Mouse (Mus musculus) brain, adult 2 months (tissue): ENCODE data around the gene Rfx7.
"Not testable (repeated sequence)": the region's sequence is repeated elsewhere in the genome, so short reads cannot be mapped to it uniquely, and the experiment has no call there.

Experiments
- DNase-seq: peaks from one replicate; pipeline ENCODE4 v3.0.0; 2011; ENCODE audit warnings: low read depth, low spot score

Rfx7 gene

GRCm38 (mm10) chr9:72663534-72663918, 131.5 kb downstream of the Rfx7 start:
- no peak for DNase-seq

DNA sequence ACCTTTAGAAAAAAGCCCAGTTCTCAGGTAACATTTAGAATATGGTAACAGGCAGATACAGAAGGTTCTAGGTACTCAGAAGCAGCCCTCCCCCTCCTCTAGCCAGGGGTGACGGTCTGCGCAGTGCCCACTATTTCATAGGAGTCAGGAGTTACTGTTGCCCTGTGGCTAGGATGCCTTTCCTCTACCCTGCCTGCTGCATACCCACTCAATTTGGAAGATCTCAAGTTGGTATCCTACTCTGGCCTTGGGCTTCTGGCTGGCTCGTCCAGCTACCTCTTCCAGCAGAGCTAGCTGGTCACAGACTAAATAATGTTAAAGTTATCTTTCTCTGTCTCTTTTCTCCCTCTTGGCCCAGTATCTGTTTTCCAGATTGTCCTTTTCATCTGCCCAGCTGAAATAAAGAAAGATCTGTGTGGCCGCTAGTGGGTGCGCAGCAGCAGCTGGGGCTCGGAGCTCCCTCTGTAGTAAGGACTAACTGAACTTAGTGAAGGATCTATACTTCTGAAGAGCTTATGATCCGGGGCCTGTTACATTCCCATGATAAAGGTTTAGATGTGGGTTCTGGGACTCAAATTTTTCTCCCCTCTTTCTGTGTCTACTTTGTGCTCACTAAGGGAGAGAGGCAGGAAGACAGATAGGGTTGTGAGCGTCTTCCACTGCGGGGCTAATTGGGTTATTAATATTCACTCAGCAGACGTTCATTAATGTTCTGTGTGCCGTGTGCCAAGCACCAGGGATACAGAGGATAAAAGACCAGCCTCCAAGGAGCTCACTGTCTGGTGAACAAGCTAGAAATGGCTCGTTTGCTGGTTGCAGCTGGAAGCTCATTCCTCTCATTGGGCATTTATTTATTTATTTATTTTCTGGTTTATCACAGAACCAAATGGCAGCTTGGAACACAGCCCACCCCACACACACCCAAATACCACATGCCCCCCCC, 132.6 kb downstream of the Rfx7 start:
- peak; percentile 56 for DNase-seq

GRCm38 (mm10) chr9:72665517-72665916, 133.5 kb downstream of the Rfx7 start:
- DNase-seq, result no peak

GRCm38 (mm10) chr9:72666352-72667021, 134.4 kb downstream of the Rfx7 start:
- DNase-seq, result not testable (repeated sequence)

DNA sequence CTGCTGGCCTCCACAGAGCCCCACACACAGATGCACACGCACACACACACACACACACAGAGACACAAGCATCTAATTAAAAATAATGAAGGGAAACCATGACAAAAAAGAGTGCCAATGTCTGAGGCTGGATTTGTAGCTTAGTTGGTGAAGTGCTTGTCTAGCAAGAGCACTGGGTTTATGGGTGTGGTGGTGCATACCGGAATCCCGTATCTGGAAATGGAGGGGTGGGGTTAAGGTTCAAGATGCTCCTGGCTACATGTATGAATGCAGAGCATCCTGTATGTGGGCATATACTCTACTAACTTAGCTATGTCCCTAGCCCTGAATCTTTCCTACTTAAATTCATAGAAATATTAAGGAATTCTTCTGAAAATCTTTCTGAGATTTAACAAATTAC, 135.1 kb downstream of the Rfx7 start:
- no peak for DNase-seq

GRCm38 (mm10) chr9:72669383-72669782, 137.3 kb downstream of the Rfx7 start:
- no peak for DNase-seq

DNA sequence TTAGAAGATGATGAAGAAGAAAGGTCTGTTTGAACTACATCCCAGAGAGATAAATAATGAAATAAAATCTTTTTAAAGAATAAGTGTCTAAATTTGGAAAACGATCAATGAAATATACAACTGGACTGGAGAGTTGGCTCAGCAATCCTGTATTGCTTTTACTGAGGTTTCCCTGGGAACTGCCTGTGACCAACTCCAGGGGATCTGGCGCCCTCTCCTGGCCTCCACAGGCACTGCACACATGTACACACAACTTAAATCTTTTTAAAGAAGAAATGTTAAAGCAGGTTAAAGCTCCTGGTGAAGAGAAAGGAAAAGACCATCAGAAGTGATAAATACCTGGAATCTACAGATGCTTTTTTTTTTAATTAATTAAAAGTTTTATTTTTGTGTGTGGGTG, 140.3 kb downstream of the Rfx7 start:
- peak; percentile 86 for DNase-seq
